Mouse (Mus musculus): ENCODE results near the gene Elmod3.
"Not testable (repeated sequence)": the region's sequence is repeated elsewhere in the genome, so short reads cannot be mapped to it uniquely, and the experiment has no call there.

- TF ChIP-seq FOSL1 (IDR thresholded peaks at IDR 0.05; ENCODE audit: insufficient read depth, low read length, poor library complexity, severe bottlenecking); CTCF (IDR thresholded peaks at IDR 0.05; ENCODE audit: control insufficient read depth, insufficient read depth, insufficient read length); USF1 (IDR thresholded peaks at IDR 0.05; ENCODE audit: low read depth); MAX (IDR thresholded peaks at IDR 0.05); CEBPB (IDR thresholded peaks at IDR 0.05; ENCODE audit: low read depth): not testable (repeated sequence)
Observed at GRCm38 (mm10) chr6:72533555-72533954, 64.7 kb downstream of the Elmod3 start.

Measured in C2C12 (cell line).